Mouse (Mus musculus): ENCODE results near the gene Zfyve19.

Gene Zfyve19

GRCm38 (mm10) chr2:119196316-119197108 lies 11.9 kb upstream of the Zfyve19 start:
- no peak for DNase-seq (ENCODE audit: low read depth)

GRCm38 (mm10) chr2:119197493-119197892 lies 10.9 kb upstream of the Zfyve19 start:
- DNase-seq (ENCODE audit: low read depth), result no peak

GRCm38 (mm10) chr2:119198049-119198448 lies 10.4 kb upstream of the Zfyve19 start:
- no peak for DNase-seq (ENCODE audit: low read depth)

GRCm38 (mm10) chr2:119198934-119199333 lies 9.5 kb upstream of the Zfyve19 start:
- DNase-seq (ENCODE audit: low read depth), result no peak

GRCm38 (mm10) chr2:119202914-119203453 lies 5.4 kb upstream of the Zfyve19 start:
- DNase-seq (ENCODE audit: low read depth), result no peak

- no peak for DNase-seq (ENCODE audit: low read depth)
These were observed 4.5 kb upstream of the Zfyve19 start for GRCm38 (mm10) chr2:119203871-119204460.

GRCm38 (mm10) chr2:119207961-119208343 lies 465 bp upstream of the Zfyve19 start:
- no peak for DNase-seq (ENCODE audit: low read depth)

GRCm38 (mm10) chr2:119209176-119209507 lies 725 bp downstream of the Zfyve19 start:
- no peak for DNase-seq (ENCODE audit: low read depth)

- DNase-seq (ENCODE audit: low read depth), result no peak
These were observed 21.6 kb downstream of the Zfyve19 start, which contains the start of gene Ppp1r14d for GRCm38 (mm10) chr2:119229775-119230704. Ppp1r14d (minus strand) TSS chr2:119229906.

- no peak for DNase-seq (ENCODE audit: low read depth)
These were observed 28.3 kb downstream of the Zfyve19 start for GRCm38 (mm10) chr2:119236682-119237209.

- DNase-seq (ENCODE audit: low read depth), result no peak
These were observed 28.9 kb downstream of the Zfyve19 start, which contains the start of gene Spint1 for GRCm38 (mm10) chr2:119237210-119237870. Spint1 (plus strand) TSS chr2:119237362.

GRCm38 (mm10) chr2:119237871-119238220 lies 29.4 kb downstream of the Zfyve19 start:
- DNase-seq (ENCODE audit: low read depth), result no peak

GRCm38 (mm10) chr2:119238671-119239070 lies 30.3 kb downstream of the Zfyve19 start:
- no peak for DNase-seq (ENCODE audit: low read depth)

GRCm38 (mm10) chr2:119240075-119240818 lies 31.8 kb downstream of the Zfyve19 start:
- DNase-seq (ENCODE audit: low read depth), result no peak

- DNase-seq (ENCODE audit: low read depth), result no peak
These were observed 32.4 kb downstream of the Zfyve19 start for GRCm38 (mm10) chr2:119240819-119241186.

GRCm38 (mm10) chr2:119242548-119242947 lies 34.1 kb downstream of the Zfyve19 start:
- DNase-seq (ENCODE audit: low read depth), result no peak

- DNase-seq (ENCODE audit: low read depth), result no peak
These were observed 36.8 kb downstream of the Zfyve19 start for GRCm38 (mm10) chr2:119245246-119245645.

- no peak for DNase-seq (ENCODE audit: low read depth)
These were observed 39.5 kb downstream of the Zfyve19 start for GRCm38 (mm10) chr2:119247904-119248303.

- DNase-seq (ENCODE audit: low read depth), result no peak
These were observed 41.2 kb downstream of the Zfyve19 start for GRCm38 (mm10) chr2:119249592-119250061.

GRCm38 (mm10) chr2:119250377-119250776 lies 42.0 kb downstream of the Zfyve19 start:
- no peak for DNase-seq (ENCODE audit: low read depth)

Data from c-Kit-positive CD71-positive TER-119-negative erythroid progenitor cells, embryonic 14.5 days (primary cell).